Mouse (Mus musculus): ENCODE measurements around the gene Prima1.

The Prima1 gene

GRCm38 (mm10) chr12:103242083-103242581 lies at the start of gene Prima1:
Prima1 (minus strand) TSS chr12:103242150.
- peak; percentile 79 for DNase-seq (ENCODE audit: low read depth, low spot score)

GRCm38 (mm10) chr12:103287276-103287675 lies 45.3 kb upstream of the Prima1 start:
- DNase-seq (ENCODE audit: low read depth, low spot score) = no peak

GRCm38 (mm10) chr12:103283411-103283810 lies 41.5 kb upstream of the Prima1 start:
- no peak for DNase-seq (ENCODE audit: low read depth, low spot score)

GRCm38 (mm10) chr12:103282936-103283335 lies 41.0 kb upstream of the Prima1 start:
- no peak for DNase-seq (ENCODE audit: low read depth, low spot score)

- peak; percentile 47 for DNase-seq (ENCODE audit: low read depth, low spot score)
Measured at GRCm38 (mm10) chr12:103281912-103282311, 40.0 kb upstream of the Prima1 start.

- no peak for DNase-seq (ENCODE audit: low read depth, low spot score)
Measured at GRCm38 (mm10) chr12:103281491-103281890, 39.5 kb upstream of the Prima1 start.

- no peak for DNase-seq (ENCODE audit: low read depth, low spot score)
Measured at GRCm38 (mm10) chr12:103276422-103276821, 34.5 kb upstream of the Prima1 start.

GRCm38 (mm10) chr12:103273732-103274131 lies 31.8 kb upstream of the Prima1 start:
- no peak for DNase-seq (ENCODE audit: low read depth, low spot score)

- DNase-seq (ENCODE audit: low read depth, low spot score) = no peak
Measured at GRCm38 (mm10) chr12:103273051-103273450, 31.1 kb upstream of the Prima1 start.

- DNase-seq (ENCODE audit: low read depth, low spot score) = no peak
Measured at GRCm38 (mm10) chr12:103272176-103272575, 30.2 kb upstream of the Prima1 start.

GRCm38 (mm10) chr12:103266605-103267004 lies 24.7 kb upstream of the Prima1 start:
- no peak for DNase-seq (ENCODE audit: low read depth, low spot score)

- no peak for DNase-seq (ENCODE audit: low read depth, low spot score)
Measured at GRCm38 (mm10) chr12:103262017-103262865, 20.3 kb upstream of the Prima1 start.

GRCm38 (mm10) chr12:103252901-103253434 lies 11.0 kb upstream of the Prima1 start:
- DNase-seq (ENCODE audit: low read depth, low spot score) = no peak

- DNase-seq (ENCODE audit: low read depth, low spot score) = peak; percentile 32
Measured at GRCm38 (mm10) chr12:103251151-103251550, 9.2 kb upstream of the Prima1 start.

- DNase-seq (ENCODE audit: low read depth, low spot score) = no peak
Measured at GRCm38 (mm10) chr12:103250333-103250732, 8.4 kb upstream of the Prima1 start.

GRCm38 (mm10) chr12:103243041-103243440 lies 1.1 kb upstream of the Prima1 start:
- DNase-seq (ENCODE audit: low read depth, low spot score) = peak; percentile 42

GRCm38 (mm10) chr12:103242591-103243025 lies 658 bp upstream of the Prima1 start:
- peak; percentile 74 for DNase-seq (ENCODE audit: low read depth, low spot score)

GRCm38 (mm10) chr12:103241311-103242082 lies 453 bp downstream of the Prima1 start:
- DNase-seq (ENCODE audit: low read depth, low spot score) = peak; percentile 37

- no peak for DNase-seq (ENCODE audit: low read depth, low spot score)
Measured at GRCm38 (mm10) chr12:103238924-103239460, 3.0 kb downstream of the Prima1 start.

- DNase-seq (ENCODE audit: low read depth, low spot score) = no peak
Measured at GRCm38 (mm10) chr12:103235856-103236255, 6.1 kb downstream of the Prima1 start.

- no peak for DNase-seq (ENCODE audit: low read depth, low spot score)
Measured at GRCm38 (mm10) chr12:103235251-103235650, 6.7 kb downstream of the Prima1 start.

GRCm38 (mm10) chr12:103229058-103229457 lies 12.9 kb downstream of the Prima1 start:
- DNase-seq (ENCODE audit: low read depth, low spot score) = no peak

All from mesoderm, embryonic 11.5 days (tissue).